ENCODE assay signal across 1 mouse cellular context in the genomic region with DNA sequence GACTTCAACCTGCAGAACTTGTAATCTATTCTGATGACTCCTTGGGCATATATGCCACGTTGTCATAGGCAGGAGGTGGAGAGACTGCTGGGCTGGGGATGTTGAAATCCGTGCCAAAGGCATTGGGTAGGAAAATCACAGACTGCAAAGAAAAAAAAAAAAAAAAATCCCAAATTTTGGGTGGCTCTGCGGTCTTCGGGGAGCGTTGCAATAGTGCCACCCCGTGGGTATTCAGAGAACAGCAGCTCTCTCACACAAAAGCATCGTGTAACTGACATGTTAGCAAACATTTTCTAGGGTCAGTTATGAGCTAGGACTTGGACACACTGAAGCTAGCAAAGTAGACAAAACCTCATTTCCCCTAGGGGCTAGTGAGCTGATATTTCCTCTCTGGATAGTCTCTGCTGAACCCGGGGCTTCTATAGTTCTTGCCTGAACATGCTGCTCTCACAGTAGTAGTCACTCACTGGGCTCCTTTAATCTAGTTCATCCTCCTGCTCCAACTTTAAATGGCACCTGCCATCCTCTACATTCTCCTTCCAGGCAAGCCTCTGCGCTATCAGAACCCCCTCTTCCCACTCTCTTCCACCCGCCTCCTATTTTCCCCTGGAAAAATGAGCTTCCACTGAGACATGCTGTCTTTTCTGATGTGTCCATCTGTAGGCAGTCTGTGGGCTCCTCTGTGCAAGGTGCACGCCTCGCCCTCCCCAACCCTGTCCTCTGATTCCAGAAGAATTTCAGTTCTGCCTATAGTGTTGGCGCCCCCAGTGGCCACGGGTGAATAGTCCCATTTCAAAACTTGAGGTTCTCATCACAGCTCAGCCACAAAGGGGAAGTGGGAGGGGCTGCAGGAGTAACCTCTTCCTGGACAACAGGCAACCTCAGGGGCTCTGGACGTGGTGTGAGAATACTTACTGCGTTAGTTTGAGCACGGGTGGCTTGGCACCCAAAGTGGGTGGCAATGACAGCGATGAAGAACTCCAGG.
TF ChIP-seq lines count a peak whose summit lies in the region.

No protein-coding gene starts in this region.

TF ChIP-seq in CH12.LX, 34 proteins besides CTCF, POLR2A, EP300 and RAD21:
- no peak for TF ChIP-seq E2F4 (IDR thresholded peaks at IDR 0.05; ENCODE audit: insufficient replicate concordance, low read depth, low read length)
- TF ChIP-seq ZNF384 (IDR thresholded peaks at IDR 0.05; ENCODE audit: low read depth, low read length), result peak; percentile 96
- TF ChIP-seq MAX (IDR thresholded peaks at IDR 0.05; ENCODE audit: low read length), result no peak
- no peak for TF ChIP-seq KAT2A (IDR thresholded peaks at IDR 0.05; ENCODE audit: insufficient replicate concordance, low read length)
- TF ChIP-seq MEF2A (IDR thresholded peaks at IDR 0.05; ENCODE audit: borderline replicate concordance, low read depth, low read length), result 0 out of 2 replicates have a peak, but pooled peaks have one; percentile 36
- no peak; the same call in 1 of the 2 replicates for TF ChIP-seq CHD2 (IDR thresholded peaks at IDR 0.05; ENCODE audit: low read length)
- TF ChIP-seq USF1 (IDR thresholded peaks at IDR 0.05; ENCODE audit: low read depth, low read length), result no peak
- peak; percentile 42; the same call in 1 of the 2 replicates for TF ChIP-seq MAZ (IDR thresholded peaks at IDR 0.05; ENCODE audit: low read depth, low read length)
- TF ChIP-seq BHLHE40 (IDR thresholded peaks at IDR 0.05; ENCODE audit: low read depth, low read length), result no peak; the same call in 1 of the 2 replicates
- TF ChIP-seq ZC3H11A (IDR thresholded peaks at IDR 0.05; ENCODE audit: low read depth, low read length), result no peak
- TF ChIP-seq NELFE (IDR thresholded peaks at IDR 0.05; ENCODE audit: low read depth, low read length), result peak; percentile 59
- no peak for TF ChIP-seq SIN3A (IDR thresholded peaks at IDR 0.05; ENCODE audit: low read length)
- TF ChIP-seq UBTF (IDR thresholded peaks at IDR 0.05; ENCODE audit: low read depth, low read length), result no peak
- no peak for TF ChIP-seq POLR2AphosphoS2 (IDR thresholded peaks at IDR 0.05; ENCODE audit: low read depth, low read length)
- peak; percentile 39; the same call in 1 of the 2 replicates for TF ChIP-seq HCFC1 (IDR thresholded peaks at IDR 0.05; ENCODE audit: low read depth, low read length)
- TF ChIP-seq ZKSCAN1 (IDR thresholded peaks at IDR 0.05; ENCODE audit: borderline replicate concordance, low read depth, low read length), result no peak
- TF ChIP-seq JUND (conservative IDR thresholded peaks at IDR 0.05; ENCODE audit: low read depth, low read length), result 0 out of 2 replicates have a peak, but pooled peaks have one; percentile 37
- no peak for TF ChIP-seq TBP (conservative IDR thresholded peaks at IDR 0.05; ENCODE audit: low read depth, low read length)
- no peak for TF ChIP-seq MAFK (IDR thresholded peaks at IDR 0.05; ENCODE audit: insufficient replicate concordance, low read length)
- TF ChIP-seq ZMIZ1 (IDR thresholded peaks at IDR 0.05; ENCODE audit: low read depth, low read length), result no peak
- TF ChIP-seq TCF12 (IDR thresholded peaks at IDR 0.05; ENCODE audit: low read depth, low read length), result peak; percentile 42; the same call in 1 of the 2 replicates
- TF ChIP-seq NRF1 (IDR thresholded peaks at IDR 0.05; ENCODE audit: low read depth, low read length), result no peak
- TF ChIP-seq USF2 (conservative IDR thresholded peaks at IDR 0.05; ENCODE audit: low read depth, low read length), result no peak
- TF ChIP-seq ELF1 (IDR thresholded peaks at IDR 0.05; ENCODE audit: low read depth, low read length), result peak; percentile 85
- TF ChIP-seq GABPA (IDR thresholded peaks at IDR 0.05; ENCODE audit: insufficient replicate concordance, low read depth, low read length), result no peak
- 0 out of 2 replicates have a peak, but pooled peaks have one; percentile 8 for TF ChIP-seq ETS1 (conservative IDR thresholded peaks at IDR 0.05; ENCODE audit: low read depth, low read length)
- TF ChIP-seq CHD1 (IDR thresholded peaks at IDR 0.05; ENCODE audit: low read depth, low read length), result no peak
- no peak for TF ChIP-seq MXI1 (IDR thresholded peaks at IDR 0.05; ENCODE audit: low read depth, low read length)
- TF ChIP-seq SMC3 (IDR thresholded peaks at IDR 0.05; ENCODE audit: low read depth, low read length), result peak; percentile 62
- TF ChIP-seq RCOR1 (conservative IDR thresholded peaks at IDR 0.05; ENCODE audit: low read depth, low read length), result no peak; the same call in 1 of the 2 replicates
- peak; percentile 85 for TF ChIP-seq IRF4 (IDR thresholded peaks at IDR 0.05; ENCODE audit: low read depth, low read length)
